Mouse (Mus musculus) hematopoietic stem cell, adult 5-6 weeks (primary cell): ENCODE results near the gene Icosl. TPM values are rescaled to one million over a fixed set of nuclear protein-coding genes. Genes with fewer than 3 reads are reported as not detected.
"Not testable (repeated sequence)": the region's sequence is repeated elsewhere in the genome, so short reads cannot be mapped to it uniquely, and the experiment has no call there.

ENCODE experiments used
- ATAC-seq, 2 experiments: fragments of 125-278 bp in 1 of 2; replicated peaks in 1 of 2; 2 replicates each; pipeline ENCODE4 v1.8.0; 2016 to 2017; ENCODE audit warnings: inconsistent platforms in 2 of 2, mild to moderate bottlenecking in 2 of 2, moderate number of reproducible peaks in 2 of 2, low read depth in 1 of 2, moderate TSS enrichment in 1 of 2; ENCODE audit not compliant: low FRiP score in 2 of 2, poor library complexity in 2 of 2, severe bottlenecking in 2 of 2, insufficient read depth in 1 of 2, low TSS enrichment in 1 of 2
- total RNA-seq: library from RNA; stranded (forward); fragments of 172-1452, 232-1000 nt; gene quantifications from 2 replicates; pipeline ENCODE4 v1.2.3, GENCODE M21; 2017

Gene Icosl
- 5.1 and 6.8 TPM in 2 replicates for total RNA-seq

DNA sequence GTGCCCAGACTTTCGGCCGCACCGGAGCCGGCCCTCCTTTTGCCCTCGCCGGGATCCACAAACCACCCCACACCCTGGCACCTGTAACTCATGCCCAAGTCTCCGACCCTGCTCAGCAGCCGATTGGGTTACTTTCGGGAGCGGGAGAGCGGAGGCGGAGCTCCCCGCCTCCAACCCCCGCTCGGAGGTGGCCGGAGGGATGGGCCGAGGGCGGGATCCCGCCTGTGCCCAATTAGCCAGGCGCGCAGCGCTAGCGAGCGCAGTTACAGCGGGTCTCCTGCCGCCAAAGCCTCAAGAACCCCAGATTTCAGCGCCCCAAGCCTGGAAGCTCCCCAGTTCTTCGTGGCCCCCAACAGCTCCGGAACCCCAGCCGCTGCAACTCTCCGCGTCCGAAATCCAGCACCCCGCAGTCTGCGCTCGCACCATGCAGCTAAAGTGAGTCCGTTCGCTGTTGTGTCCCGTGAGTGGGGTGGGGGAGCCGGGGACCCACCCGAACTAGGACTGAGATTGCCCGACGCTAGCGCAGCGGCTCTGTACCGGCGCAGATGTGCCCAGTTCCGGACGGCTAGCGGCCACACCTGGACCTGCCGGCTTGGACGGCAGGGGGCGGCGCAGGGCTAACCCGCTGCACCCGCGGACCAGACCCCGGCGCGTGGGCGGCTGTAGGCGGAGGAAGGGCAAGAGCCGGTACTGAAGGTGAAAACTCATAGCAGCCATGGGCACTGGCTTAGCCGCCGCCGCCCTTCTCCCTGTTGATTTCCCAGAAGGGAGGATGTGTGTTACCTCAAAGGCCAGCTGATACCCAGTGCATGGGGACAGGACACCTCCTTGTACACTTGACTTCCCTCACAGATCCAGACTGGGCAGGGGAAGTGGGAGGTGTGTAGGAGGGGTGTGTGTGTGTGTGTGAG is at the start of gene Icosl:
Gene Icosl (plus strand): TSS at position 202 of the 911 bp plus-strand sequence.
- ATAC-seq = peak; percentile 86 to 90

DNA sequence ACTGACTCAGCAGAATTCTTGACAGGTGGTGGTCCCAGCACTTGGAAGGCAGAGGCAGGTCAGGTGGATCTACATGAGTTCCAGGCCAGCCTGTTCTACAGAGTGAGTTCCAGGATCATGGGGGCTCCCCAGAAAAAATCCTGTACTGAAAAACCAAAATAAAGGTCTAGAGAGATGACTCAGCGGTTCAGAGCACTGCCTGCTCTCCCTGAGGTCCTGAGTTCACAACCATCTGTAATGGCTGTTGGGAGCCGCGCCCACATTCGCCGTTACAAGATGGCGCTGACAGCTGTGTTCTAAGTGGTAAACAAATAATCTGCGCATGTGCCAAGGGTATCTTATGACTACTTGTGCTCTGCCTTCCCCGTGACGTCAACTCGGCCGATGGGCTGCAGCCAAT is 49.1 kb upstream of the Icosl start:
- not testable (repeated sequence) for ATAC-seq

DNA sequence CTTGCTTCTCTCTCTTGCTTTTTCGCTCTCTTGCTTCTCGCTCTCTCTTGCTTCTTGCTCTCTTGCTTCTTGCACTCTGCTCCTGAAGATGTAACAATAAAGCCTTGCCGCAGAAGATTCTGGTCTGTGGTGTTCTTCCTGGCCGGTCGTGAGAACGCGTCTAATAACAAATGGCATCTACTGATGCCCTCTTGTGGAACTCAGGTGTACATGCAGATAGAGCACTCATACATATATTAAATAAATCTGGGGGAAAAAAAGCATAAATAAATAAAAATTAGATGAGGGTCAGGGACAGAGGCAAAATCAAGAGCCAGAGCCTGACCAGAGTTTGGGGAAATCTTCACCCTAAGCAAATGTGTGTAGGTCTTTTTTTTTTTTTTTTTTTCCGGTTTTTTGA is 43.6 kb upstream of the Icosl start:
- not testable (repeated sequence) for ATAC-seq

DNA sequence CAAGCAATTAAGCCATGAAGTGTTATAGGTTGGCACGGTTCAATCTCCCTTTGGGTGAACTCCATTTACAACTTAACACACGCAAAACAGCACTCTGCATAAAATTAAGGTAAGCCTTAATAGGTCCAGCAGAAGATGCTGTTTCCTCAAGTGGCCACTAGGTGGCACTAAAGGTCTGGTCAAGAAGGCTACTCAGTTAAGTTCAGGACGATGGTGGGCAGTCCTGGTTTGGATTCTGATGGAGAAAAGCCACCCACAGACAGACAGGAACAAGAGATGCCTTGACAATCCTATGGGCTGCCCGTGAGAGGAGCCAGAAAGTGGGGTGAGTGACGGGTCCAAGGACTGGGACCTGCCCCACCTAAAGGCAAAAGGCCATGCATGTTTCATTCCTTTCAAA is 41.0 kb upstream of the Icosl start:
- peak; percentile 73 to 89 for ATAC-seq

DNA sequence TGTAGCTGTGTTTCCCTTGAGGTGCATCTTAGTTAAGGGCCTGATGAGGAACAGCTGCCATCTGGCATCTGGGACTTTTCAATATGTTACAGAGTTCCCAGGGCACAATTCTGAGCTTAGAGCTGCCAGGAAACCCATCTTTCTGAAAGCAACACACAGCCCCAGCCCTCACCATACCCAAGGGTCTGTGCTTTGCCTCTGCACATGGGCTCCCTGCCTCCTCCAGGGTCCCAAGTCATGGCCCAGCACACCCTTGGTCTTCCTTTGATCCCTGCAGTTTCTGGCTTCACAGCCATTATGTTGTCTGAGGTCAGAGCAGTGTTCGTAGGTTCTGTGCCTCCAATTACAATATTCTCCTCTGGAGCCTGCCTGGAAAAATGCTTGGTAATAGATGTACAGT is 40.0 kb upstream of the Icosl start:
- ATAC-seq = no peak

DNA sequence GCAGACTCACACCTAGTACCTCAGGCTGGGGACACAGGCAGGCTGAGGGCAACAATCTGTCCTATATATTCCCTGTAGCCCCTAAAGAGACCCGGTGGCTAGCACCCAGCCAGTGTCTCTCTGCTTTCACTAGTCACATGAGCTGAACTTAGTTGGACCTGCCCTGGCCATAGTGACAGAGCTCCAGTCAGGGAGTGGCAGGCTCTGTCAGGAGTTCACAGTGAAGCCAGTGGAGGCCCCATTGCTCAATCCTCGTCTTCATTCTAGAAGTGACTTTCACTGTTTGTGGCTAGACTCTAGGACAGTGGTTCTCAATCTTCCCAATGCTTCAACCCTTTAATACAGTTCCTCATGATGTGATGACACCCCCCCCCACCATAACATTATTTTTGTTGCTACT is 37.1 kb upstream of the Icosl start:
- ATAC-seq = no peak

DNA sequence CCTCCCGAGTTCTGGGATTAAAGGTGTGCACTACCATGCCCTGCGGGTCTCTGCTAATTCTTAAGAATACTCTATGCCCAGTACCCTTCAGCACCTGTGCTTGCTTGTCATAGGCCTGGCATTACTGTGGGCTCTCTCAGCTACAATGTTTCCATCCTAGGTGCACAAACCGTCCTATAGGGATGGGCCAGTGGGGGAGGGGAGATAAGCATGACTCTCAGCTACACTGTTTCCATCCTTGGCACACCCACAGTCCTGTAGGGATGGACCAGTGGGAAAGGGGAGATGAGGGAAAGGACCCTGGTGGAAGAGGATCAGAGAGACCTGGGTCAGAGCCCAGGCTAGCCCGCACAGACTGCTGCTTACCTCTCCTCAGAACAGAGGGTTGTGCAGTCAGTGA is 32.0 kb upstream of the Icosl start:
- no peak for ATAC-seq

DNA sequence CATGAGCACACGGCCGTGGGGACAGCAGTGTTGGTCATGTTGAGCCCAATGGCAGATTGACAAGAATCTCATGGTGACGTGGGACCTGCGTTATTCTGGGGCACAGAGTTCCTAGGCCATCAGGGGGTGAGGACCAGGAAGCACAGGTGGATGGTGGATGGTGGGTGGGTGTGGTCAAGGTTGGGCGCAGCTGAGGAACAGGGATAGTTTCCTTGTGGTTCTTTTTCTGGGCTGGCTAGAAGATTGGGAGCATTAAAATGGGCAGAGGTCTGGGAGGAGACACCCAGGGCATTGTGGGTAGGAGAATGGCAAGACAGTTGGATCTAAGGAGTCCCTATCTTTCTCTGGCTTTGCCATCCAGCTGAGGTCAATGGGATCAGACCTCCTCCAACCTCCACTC is 27.5 kb upstream of the Icosl start, which contains the start of gene Dnmt3l:
Gene Dnmt3l (plus strand): TSS at position 301 of the 400 bp plus-strand sequence.
- ATAC-seq = no peak

DNA sequence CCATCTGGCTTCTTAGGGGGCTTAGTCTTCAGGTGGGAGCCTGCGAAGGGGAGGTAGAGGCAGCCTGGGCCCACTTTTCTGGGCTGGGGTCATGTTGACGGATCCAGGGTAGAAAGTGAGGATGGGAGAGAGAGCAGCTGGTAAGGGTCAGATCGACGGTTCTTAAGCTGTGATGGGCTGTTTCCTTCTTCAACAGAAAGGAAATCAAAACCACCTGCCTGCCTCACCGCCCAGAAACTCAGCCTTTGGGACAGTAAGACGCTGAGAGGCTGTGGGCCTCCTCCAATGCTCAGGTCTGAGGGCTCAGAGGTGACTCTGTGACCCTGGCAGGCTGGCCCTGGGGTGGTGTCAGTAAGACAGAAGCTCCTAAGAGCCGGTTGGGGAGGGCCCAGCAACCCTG is 27.0 kb upstream of the Icosl start:
- ATAC-seq = no peak

DNA sequence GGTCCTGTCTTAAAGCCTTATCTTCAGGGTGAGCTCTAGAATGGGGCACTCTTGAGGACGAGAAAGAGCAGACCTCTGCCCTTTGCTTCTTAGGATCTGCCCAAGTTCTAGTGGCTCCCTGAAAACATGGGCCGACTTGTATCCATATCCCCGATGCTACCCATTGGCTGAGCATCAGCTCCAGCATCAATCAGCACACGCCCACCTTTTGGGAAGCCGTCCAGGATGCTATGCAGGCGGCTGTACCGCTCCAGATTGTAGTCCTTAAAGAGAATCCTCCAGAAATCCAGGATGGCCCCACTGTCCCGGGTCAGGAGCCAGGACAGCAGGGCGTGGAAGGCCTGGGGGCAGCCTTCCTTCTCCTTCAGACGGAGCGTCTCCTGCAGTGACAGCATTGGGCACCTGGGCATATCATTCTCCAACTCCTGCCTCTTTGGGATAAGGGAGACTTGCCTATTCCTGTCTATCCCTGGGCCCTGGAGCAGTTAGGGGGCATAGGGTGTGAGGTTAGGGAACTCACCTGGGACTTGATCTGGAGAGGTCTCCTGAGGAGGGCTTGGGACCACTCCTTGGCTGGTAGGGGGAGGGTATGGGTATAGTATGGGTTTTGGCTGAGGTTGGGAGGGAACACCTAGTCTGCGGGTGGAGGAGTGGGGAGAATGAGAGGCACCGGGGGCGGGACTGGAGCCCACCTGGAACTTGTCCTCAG is 26.3 kb upstream of the Icosl start:
- no peak for ATAC-seq

DNA sequence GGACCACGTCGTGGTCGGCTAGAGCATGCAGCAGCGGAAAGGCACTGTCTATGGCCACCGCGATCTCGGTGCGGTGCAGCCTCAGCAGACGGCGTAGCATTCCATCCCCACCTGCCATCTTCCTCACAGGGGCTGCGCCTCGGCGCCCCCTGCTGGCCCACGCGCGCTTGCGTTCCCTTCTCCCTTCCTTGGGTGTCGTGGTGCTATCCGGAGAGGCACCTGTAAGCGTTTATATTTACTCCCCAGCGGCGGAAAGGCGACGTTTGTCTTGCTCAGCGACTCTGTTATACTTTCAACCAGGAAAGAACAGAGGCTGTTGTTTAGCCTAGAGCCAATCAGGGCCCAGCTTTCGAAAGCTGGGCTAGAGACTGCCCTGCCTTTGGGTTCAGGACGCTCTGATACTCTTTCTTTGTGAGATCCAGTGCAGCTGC is 25.7 kb upstream of the Icosl start, which contains the start of gene Aire:
Gene Aire (minus strand): TSS at position 205 of the 431 bp plus-strand sequence.
- ATAC-seq = peak; percentile 75 to 86

DNA sequence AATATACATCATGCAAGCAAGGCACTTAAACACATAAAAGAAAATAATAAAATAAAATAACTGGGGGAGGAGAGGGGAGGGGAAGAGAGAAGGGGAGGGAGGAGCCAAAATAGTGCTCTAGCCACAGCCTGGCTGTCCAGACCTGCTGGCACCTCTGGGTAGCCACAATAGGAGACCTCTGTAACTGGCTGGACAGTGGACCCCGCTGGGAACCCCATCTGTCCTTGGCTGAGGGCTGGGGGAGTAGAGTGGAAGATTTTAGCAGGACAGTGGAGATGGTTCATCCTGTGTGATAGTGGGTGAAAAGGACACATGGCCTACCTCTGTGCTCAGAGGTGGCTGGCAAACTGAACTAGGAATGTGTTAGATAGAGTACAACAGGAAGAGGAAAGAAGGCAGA is 24.6 kb upstream of the Icosl start:
- no peak for ATAC-seq

DNA sequence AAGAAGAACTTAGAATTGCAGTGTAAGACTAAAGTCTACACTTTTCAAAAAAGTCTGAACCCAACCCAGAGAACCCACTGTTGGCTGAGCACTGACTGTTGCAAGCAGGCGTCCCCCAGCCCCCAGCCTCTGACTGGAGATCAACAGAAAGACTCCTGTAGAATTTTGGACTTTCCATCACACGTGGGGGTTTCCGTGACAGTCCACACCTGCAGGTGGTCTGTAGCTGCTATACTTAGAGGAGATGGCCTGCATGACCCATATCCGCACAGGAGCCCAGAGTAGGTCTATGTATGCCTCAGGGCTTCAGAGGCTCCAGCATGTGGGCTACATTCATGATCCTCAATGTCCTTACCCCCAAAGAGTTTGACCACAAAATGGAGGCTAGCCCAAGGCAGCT is 22.7 kb upstream of the Icosl start:
- no peak for ATAC-seq

DNA sequence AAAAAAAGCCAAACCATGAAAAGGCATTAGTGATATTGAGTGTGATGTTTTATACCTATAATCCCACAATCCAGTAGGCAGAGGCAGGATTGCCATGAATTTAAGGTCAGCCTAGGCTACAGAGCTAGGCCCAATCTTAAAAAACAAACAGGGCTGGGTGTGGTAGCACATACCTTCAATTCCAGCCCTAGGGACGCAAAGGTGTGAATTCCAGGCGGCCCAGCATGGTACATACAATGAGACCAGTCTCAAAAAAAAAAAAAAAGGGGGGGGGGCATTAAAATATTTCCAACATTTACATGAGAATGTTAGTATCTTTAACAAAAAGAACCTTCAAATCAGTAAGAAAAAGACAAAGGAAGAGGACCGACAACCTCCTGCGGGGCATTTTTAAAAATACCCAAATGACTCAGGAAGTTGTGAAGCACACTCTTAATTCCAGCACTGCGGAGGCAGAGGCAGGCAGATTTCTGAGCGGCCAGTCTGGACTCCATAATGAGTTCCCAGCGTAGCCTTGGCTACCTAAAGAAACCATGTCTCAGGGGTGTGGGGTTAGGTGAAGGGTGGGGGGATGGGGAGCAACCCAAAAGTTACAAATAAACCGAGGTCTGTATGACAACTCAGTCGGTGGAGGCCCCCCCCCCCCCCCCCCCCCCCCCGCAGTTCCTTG is 20.9 kb upstream of the Icosl start:
- no peak for ATAC-seq

DNA sequence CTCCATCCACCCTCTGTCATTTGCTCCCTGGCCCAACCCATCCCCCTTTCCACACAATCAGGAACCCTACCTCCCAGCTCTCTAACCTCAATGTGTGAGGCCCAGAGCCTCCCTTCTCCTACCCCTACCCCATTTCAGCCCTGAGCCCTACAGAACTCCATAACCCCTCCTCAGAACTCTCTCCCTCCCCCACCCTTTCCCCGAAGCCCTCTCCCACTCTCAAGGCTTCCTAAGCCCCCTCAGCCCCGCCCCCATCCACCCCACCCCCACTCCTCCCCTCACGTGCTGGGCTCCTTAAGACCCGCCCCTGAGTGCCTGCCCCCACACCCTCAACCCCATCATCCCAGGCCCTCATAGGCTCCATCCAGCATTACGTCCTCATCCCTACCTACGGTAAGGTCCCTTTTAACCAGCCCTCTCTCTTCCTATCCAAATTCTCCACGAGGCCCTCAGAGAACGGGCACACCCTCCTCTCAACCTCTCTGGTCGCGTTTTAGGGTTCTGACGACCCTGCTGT is 19.5 kb upstream of the Icosl start:
- no peak for ATAC-seq

DNA sequence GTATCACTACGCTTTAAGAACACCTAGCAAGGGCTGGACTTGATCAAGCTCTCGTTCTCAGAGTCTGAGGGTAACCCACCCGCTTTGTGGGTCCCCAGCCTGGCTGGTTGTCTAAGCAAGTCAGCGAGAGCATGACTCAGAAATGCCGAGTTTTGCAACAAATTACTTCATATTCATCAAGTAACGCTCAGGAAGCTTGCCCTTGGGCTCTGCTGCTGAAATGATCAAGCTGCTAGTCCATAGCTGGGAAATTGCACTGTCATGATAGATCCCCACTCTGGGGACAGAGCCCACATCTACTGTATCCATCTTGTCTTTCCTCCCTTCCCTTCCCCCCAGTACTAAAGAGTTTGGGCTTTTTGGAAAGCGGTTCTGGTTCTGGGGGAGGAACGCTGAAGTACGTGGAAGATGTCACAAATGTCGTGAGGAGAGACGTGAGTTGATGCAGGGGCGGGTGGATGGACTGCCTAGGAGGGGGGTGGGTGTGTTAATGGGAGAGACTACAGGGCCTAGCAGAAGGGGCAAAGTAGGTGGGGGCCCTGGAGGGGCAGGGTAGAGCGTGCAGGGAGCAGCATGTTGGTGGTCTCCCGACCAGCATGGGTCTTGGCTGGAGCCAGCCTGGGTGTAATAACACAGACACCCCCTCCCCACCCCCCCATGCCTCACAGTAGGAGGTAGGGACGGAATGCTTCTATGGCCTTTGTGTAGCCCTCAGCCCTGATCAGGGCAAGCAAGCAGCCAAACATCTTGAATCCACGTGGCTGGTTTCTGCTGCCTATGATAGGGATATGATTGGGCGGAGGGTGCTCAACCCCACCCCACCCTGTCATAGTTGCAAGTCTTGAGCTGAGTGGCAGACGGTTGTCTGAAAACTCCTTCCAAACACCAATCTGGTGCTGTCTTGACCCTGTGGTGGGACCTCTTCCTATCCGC is 14.2 kb upstream of the Icosl start:
- ATAC-seq = peak; percentile 46 to 66; a peak in 2 of 4 replicates

DNA sequence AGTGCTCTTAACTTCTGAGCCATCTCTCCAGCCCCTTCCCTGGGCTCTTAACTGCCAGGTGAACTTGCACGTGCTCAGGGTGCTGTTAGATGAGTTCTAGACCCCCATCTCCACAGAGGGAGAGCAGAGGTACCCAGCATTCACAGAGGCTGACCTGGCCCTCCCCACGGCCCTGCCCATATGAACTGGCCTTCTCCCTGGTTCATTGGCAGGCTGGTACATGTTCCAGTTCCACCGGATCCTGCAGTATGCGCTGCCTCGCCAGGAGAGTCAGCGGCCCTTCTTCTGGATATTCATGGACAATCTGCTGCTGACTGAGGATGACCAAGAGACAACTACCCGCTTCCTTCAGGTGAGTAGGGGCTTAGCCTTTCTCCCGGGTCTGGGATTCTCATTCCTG is 12.0 kb upstream of the Icosl start:
- ATAC-seq = no peak
